Mouse (Mus musculus) E14TG2a.4 (cell line): ENCODE measurements around the gene Nipa1.

Experiments used
- CTCF ChIP-seq: conservative IDR thresholded peaks from 2 replicates; pipeline ENCODE4 v1.5.1; 2014; ENCODE audit warnings: low read length
- POU5F1 ChIP-seq: IDR thresholded peaks from 2 replicates; pipeline ENCODE4 v1.6.1; 2014; ENCODE audit warnings: low read length, borderline replicate concordance

- no peak for TF ChIP-seq CTCF
- no peak for TF ChIP-seq POU5F1
Measured at GRCm38 (mm10) chr7:55960506-55960905, 59.2 kb downstream of the Nipa1 start.
